Mouse (Mus musculus) left cerebral cortex, postnatal 36 days (tissue): ENCODE data around the gene Lypd5. TPM values are rescaled to one million over a fixed set of nuclear protein-coding genes. Genes with fewer than 3 reads are reported as not detected.

ENCODE experiments used
- DNase-seq, 2 experiments: peaks; one replicate each; pipeline ENCODE4 v3.0.0; 2021 to 2022; ENCODE audit warnings: low spot score in 2 of 2, mixed read lengths in 1 of 2
- intact Hi-C: fragments of 180-260 bp; cut with DNase I; formaldehyde crosslinking; loops from one replicate; pipeline ENCODE4 v1.15.1; 2025
- total RNA-seq, 2 experiments: library from RNA; stranded (reverse); gene quantifications; 2 replicates each; pipeline ENCODE4 v1.2.3; 2021

The Lypd5 gene
- total RNA-seq, 2 experiments from 2014 or later = not detected

DNA sequence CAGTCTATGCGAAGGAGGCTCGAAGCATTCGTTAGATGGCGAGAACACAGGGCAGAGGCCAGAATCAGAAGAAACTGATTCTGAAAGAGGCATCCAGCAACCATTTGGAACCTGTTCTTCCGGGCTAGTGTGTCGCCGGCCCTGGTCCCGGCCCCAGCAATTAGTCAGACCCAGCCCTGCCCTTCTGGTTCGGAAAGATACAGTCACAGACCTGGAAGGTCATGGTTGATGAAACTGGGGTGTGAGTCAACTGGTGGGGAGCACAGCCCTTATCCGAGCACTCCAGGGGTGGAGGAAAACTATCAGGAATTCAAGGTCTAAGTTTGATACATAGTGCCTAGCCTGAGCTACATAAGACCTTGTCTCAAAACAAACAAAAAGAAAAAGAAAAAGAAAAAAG, 7.1 kb downstream of the Lypd5 start:
- intact Hi-C loops = no loop called here
- DNase-seq = no peak

DNA sequence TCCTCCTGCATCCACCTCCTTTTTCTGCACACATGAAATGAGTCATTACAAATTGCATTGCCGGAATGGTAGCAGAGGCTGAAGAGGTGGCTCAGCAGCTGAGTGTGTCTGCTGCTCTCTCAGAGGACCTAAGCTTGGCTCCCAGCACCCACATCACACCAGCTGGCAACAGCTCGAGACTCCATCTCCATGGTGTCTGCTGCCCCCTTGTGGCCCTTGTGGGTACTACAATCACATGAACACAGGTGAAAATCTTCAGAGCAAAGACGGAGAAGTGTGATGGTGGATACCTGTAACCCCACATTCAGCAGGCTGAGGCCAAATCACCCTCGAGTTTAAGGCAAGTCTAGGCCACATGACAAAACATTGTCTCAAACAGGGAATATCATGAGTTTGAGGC, 8.9 kb downstream of the Lypd5 start:
- intact Hi-C loops = no loop called here
- no peak for DNase-seq

DNA sequence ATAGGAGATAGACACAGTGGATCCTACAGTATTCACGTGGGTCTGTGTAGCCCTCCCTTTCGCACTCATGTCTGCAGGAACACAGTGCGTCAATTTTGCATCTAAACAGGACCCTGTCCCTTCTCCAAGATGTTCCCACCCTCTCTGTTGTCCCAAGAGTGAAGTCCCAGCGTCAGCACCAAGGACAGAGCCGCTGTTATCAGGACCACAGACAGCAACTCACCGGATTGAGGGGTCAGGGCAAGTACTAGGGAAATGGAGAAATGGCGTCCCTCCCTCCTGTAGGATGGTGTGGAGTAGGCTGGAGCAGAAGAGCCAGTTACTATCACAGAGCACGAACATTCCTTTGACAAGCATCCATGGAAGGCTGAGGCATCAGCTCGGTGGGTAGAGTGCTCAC, 10.3 kb downstream of the Lypd5 start:
- intact Hi-C loops = no loop called here
- DNase-seq = no peak

DNA sequence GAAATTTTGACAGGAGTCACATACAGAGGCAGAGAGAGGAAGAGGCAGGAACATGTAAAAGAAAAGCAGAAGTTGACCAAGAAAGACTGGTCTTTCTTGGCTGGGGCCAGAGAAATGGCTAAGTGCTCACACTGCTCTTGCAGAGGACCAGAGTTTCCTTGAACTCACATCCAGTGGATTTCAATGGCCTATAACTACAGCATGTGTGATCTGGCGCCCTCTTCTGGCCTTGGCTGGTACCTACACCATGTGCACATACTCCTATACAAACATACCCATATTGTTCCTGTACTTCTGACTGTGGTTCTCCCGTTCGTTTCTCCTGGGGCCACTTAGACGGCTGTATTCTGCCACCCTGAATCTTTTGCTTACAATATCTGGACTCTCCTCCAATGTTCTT, 12.0 kb downstream of the Lypd5 start:
- intact Hi-C loops = no loop called here
- DNase-seq = no peak

DNA sequence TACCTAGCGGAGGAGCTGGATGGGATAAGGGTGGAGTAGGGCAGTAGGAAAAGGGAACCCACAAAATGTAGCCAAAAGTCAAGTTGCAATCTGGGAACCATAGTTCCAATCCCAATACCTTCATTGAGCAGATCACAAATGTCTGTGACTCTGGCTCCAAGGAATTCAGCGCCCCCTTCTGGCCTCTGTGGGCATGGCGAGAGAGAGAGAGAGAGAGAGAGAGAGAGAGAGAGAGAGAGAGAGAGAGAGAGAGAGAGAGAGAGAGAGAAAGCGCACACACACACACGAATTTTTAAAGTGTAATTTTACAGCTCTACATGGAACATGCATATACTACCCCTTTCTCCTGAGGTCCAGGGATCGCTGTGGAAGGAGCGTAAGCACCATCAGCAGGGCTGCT, 14.2 kb downstream of the Lypd5 start:
- intact Hi-C loops = no loop called here
- peak in 1 of 2 experiments; percentile 29 for DNase-seq

DNA sequence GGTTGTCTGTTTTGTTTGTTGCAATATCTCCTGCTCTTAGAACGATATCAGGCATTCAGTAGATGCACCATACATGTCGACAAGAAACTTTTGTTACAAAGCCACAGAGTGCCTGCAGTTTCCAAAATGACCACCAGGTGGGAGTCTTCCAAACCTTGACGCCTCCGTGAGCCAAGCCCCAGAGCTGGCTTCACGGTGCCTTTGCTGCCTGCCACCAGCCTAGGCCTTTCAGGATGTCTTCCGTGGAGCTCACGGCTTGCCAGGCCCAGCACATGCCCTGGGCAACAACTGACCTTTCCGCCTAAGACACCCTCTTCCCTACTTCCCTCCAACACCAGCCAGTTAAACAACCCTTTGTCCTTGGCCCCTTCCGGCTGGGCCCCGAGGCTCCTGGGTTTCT, 15.8 kb downstream of the Lypd5 start:
- intact Hi-C loops = loop anchor here (1.0 kb wide), 1 partner anchor 20 kb away; no protein-coding TSS in a partner anchor
- peak; percentile 72 to 82 for DNase-seq

DNA sequence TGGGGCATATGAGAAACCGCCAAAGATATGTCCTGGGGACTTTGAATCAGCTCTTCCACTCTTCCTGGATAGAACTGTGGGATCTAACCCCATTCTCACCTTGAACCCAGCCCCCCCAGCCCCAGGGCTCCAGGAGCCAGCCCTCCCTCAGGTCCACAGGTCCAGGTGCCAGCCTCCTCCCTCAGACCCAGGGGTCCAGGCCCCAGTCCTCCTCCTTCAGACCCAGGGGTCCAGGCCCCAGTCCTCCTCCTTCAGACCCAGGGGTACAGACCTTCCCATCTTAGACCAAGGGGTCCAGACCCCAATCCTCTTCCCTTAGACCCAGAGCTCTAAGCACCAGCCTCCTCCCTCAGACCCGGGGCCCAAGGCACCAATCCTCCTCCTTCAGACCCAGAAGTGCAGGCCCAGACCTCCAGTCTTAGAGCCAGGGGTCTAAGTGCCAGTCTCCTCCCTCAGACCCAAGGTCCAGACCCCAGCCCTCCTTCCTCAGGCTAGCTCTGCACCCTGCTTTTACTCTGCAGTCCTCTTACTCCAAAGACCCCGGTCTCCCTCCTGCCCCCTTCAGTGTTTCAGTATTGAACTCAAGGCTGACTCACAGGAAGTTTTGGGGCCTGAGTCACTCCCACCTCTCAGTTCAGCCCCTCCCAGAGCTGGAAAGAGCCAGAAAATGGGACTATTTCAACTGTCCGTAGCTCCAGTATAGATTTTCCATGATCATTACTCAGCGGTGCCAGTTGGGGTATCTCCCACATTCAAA, 16.4 kb downstream of the Lypd5 start:
- no peak for DNase-seq
- intact Hi-C loops = no loop called here

DNA sequence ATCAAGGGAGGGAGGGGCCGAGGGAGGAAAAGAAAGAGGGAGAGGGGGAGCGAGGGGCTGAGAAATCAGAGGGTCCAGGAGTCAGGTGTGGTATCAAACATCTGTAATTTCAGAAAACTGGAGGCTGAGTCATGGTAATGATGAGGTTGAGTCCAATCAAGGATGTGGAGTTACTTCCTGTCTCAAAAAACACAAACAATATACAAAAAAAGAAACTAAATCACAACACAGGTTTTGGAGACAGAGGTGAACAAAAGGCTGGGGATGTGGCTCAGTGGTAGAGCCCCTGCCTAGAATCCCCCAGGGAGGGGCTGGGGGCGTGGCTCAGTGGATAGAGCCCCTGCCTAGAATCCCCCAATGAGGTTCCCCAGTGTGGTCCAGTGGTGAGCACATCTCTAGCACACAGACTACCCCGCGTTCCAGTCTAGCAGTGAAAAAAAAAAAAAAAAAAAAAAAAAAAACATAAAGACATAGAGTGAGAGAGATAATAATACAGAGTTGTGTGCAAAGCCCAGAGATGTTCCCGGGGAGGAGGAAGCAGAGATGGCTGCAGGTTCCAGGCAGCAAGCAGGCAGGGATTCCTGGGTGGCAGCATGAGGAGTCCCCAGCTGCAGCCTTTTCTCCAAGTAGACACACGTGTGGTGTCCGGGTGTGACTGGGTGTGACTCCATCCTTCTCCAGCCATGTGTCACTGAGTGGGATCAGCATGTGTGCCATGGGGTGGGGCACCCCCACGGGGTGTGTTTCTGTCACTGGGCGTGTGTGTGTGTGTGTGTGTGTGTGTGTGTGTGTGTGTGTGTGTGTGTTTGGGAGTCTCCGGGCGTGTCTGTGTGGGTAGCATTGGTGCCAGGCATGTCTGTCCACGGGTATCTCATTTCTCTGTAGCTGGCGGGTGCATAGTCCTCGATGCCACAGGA, 18.0 kb downstream of the Lypd5 start:
- DNase-seq = no peak
- intact Hi-C loops = no loop called here

DNA sequence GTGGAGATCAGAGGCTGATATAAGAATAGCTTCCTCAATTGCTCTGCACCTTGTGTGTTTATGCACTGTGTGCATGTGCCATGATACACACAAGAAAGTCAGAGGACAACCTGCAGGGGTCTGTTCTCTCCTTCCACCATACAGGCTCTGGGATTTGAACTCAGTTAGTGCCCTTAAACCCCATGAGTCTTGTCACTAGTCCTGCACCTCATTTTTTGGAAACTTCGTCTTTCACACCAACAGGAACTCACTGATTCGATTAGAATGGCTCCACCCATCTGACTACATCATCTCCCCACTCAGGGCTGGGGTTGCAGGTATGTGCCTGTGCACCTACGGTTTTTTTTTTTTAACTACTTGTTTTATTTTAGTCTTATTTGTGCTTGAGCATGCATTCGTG, 19.2 kb downstream of the Lypd5 start:
- DNase-seq = no peak
- intact Hi-C loops = no loop called here

DNA sequence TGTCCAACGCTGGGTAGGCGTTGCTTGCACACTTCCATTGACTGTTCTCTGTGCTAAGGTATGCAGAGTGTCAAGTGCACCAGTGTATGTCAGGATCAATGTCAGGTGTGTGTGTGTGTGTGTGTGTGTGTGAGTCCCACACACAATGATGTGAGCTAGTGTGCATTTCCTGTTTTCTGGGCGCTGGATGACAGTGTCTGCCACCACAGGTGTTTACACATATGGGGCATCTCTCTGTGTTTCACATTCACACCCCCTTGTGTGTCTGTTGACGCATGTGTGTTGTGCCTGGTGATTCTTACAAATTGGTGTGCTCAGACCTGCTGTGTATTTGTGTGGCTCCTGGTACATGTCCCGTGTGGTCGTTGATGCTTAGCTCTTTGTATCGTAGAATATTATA, 19.9 kb downstream of the Lypd5 start:
- intact Hi-C loops = no loop called here

DNA sequence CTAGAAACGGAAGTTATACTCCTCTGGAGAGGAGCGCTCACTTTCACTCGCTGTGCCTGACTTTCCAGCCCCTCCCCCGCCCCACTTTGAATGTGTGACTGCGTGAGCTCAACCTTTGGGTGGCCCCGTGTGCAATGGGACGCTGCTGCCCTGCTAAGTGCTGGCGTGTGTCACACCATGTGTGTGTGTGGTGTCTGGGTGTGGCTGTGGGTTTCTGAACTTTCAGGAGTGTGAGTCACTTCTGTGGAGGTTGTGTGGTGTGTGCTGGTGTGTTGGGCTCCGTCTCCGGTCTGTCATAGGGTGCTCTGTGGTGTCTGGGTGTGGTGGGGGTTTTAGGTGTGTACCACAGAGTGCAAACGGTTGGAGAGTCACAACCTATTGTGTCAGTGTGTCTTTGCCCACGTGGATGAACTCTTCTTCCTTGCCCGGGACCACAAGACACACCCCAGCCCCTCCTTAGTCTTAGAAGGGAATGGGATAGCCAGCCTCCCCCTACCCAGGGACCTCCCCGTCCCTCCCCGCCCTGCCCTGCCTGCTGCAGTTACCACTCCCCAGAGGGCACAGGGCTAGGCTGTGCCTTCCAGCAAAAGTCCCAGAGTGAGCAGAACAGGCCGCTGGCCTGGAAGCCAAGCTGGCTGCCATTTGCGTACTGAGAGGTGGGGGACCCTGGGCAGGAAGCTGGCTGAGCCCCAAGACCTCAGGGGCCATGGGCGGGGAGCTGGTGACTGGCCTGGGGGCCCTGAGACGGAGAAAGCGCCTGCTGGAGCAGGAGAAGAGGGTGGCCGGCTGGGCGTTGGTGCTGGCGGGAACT, 20.9 kb downstream of the Lypd5 start, which contains the start of gene Kcnn4:
Kcnn4 (plus strand) TSS at position 533 of the 811 bp plus-strand sequence.
- DNase-seq = no peak
- intact Hi-C loops = no loop called here

More for the DNA sequence above, 19.9 kb downstream of the Lypd5 start:
- DNase-seq = no peak

DNA sequence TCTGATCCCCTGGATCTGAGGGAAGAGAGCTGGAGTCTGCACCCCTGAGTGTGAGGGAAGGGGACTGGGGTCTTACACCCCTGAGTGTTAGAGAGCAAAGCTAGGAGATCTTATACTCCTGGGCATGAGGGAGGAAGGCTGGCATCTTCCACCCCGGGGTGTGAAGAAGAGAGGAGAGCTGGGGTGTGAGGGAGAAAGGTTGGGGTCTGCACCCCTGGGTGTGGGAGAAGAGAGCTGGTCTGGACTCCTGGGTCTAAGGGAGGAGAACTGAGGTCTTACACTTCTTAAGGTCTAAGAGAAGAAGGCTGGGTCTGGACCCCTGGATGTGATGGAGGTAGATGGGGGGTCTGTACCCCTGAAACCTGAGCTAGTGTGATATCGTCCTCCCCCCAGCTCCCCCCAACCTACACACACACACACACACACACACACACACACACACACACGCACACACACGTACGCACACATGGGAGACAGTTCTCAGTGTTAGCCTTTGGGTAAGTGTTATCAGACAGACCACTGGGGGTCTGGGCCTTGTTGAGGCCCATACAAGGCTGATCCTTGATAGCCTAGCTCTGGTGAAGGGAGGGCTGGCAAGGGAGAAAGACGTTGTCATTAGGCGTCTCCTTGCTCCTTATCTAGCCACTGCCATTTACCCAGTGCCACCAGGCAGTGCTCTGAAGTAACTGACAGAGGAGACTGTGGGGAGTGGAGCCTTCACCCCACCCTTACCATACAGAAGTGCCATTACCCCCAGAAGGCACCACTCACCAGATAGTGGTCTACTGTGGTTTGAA, 22.2 kb downstream of the Lypd5 start:
- intact Hi-C loops = no loop called here
- no peak for DNase-seq

DNA sequence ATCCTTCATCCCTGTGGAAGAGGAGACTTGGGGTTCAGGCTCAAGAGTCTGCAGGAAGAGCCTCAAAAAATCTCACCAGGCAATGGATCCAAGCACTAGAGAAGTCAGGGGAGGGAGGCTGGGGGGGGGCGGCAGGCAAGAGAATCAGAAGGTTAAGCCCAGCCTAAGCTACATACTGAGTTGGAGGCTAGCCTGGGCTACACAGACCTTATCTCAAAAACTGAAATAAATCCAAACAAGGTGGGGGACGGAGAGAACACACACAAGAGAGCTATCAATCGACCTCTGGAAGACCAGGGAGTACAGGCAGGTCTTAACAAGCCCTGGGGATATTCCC, 22.8 kb downstream of the Lypd5 start:
- no peak for DNase-seq
- intact Hi-C loops = no loop called here

DNA sequence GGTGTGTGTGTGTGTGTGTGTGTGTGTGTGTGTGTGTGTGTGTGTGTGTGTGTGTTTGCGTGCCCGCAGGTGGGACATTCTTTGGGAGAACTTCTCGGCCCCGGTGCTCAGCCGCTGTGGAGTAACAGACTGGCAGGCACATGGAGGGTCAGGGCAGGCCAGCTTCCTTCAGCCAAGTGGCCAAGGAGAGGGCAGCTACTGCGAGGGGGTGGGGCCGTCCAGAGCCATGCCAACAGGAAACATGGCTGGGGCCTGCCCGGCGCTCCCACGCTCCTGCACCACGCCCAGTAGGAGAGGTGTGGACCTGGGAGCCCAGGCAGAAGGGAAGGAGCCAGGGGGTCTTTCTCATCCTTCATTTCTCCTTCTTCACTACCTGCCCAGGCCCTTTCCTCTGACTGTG, 23.3 kb downstream of the Lypd5 start:
- intact Hi-C loops = no loop called here
- no peak for DNase-seq

DNA sequence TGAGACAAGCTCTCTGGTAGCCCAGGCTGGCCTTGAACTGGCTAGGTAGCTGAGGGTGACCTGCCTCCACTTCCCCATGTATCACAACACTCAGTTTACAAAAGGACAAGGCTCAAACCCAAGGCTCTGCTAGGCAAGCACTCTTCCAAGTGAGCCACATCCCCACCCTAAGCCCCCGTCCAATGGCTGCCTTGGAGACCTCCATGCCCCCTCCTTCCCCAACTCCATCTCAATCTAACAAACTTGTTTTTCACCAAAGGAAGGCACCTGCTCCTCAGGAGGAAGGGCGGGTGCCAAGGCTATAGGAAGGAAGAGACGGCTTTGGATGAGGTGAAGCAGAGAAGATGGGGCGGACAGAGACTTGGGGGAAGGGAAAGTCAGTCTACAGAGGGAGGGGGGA, 23.8 kb downstream of the Lypd5 start:
- no peak for DNase-seq
- intact Hi-C loops = no loop called here

DNA sequence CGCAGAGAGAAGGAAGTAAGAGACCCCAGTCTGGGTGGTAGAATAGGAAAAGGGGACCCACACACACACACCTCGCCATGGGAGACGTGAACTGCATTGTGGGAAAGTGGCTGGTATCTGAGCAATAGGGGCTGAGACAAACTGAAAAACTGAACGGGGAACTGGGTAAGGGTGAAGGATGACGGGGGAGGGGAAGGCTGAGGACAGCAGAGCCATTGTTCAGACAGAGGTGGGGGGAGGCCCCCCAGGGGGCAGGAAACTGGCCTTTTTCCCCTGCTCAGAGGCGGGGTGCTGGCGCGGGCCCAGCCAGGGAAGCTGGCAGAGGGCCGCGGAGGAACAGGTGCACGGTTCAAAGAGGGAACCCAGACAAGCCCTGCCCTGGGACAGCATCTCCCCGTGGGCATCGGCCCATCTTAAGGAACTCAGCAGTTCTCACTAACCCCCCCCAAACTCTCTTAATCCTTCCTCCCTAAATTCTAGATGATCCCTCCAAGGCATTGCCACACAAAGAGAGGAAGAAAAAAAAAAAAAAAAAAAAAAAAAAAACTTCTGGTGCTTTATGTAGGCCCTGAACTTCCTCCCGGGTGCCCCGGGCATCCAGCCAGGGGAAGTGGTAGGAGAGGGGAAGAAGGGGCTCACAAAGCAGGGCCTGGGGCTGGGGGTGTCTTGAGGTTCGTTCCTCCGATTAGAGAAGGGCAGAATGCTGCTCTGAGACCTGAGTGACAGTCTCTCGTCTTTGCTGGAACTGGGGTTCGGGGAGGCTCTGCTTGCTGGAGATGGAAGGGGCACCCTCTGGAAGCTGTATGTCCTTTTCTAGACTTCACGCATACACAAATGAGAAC, 24.8 kb downstream of the Lypd5 start:
- intact Hi-C loops = no loop called here
- DNase-seq = no peak

DNA sequence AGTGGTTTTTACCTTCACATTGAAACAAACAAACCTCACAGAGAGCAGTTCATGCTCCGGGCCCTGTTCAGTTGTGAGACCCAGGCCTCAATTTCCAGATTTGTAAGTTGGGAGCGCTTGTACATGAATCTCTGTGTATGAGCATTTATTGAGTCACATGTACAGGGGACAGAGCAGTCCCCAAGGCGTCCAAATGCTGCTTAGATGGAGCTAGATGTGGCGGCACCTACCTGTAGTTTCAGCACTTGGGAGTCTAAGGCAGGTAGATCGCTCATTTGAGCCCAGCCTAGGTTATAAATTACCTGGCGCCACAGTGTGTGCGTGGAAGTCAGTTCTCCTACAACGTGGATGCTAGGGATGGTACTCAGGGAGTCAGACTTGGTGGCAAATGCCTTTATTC, 27.5 kb downstream of the Lypd5 start:
- DNase-seq = no peak
- intact Hi-C loops = no loop called here

DNA sequence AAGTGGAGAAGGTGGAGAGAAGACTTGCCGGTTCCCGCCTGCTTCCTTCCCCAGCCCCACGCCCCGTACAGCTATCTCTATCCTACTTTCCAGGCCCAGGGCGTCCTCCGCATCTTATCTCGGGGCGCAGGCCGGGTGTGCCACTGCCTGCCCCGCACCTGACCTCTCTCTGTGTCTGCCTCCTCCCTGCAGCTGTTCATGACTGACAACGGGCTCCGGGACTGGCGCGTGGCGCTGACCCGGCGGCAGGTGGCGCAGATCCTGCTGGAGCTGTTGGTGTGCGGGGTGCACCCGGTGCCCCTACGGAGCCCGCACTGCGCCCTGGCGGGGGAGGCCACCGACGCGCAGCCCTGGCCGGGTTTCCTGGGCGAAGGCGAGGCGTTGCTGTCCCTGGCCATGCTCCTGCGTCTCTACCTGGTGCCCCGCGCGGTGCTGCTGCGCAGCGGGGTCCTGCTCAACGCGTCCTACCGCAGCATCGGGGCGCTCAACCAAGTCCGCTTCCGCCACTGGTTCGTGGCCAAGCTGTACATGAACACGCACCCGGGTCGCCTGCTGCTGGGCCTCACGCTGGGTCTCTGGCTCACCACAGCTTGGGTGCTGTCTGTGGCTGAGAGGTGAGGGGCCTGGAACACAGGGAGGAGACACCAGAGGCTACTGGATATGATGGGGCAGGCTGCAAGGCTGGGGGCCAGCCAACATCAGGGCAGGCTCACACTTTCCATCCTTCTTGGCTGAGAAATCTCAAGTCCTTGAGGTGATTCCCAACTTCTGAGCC, 28.3 kb downstream of the Lypd5 start:
- intact Hi-C loops = no loop called here
- DNase-seq = no peak
